Mouse (Mus musculus) thymus, adult 2 months (tissue): Measurements from ENCODE around the gene Camk2b. TPM values are rescaled to one million over a fixed set of nuclear protein-coding genes. Genes with fewer than 3 reads are reported as not detected.

Experiments used
- DNase-seq: peaks from one replicate; pipeline ENCODE4 v3.0.0; 2021
- H3K27ac ChIP-seq: fragments of 200-500 bp; 2 replicates; pipeline ENCODE4 v1.5.1; 2012; ENCODE audit warnings: low read length, control low read depth; ENCODE audit not compliant: control insufficient read depth, insufficient read depth
- H3K27me3 ChIP-seq: fragments of 200-500 bp; 2 replicates; pipeline ENCODE4 v1.6.1; 2012; ENCODE audit warnings: mild to moderate bottlenecking, low read length, moderate library complexity, mixed read lengths; ENCODE audit not compliant: control insufficient read depth, insufficient read depth
- H3K36me3 ChIP-seq: fragments of 200-500 bp; 2 replicates; pipeline ENCODE4 v1.6.1; 2012; ENCODE audit warnings: mild to moderate bottlenecking, low read length, moderate library complexity; ENCODE audit not compliant: control insufficient read depth, insufficient read depth
- H3K4me1 ChIP-seq: fragments of 200-500 bp; replicated peaks from 2 replicates; pipeline ENCODE4 v1.6.1; 2012; ENCODE audit warnings: low read length; ENCODE audit not compliant: control insufficient read depth, insufficient read depth
- H3K4me3 ChIP-seq: fragments of 200-500 bp; 2 replicates; pipeline ENCODE4 v1.5.1; 2012; ENCODE audit warnings: mild to moderate bottlenecking, low read length, control low read depth, moderate library complexity; ENCODE audit not compliant: control insufficient read depth, insufficient read depth
- CTCF ChIP-seq: fragments of 200-500 bp; IDR thresholded peaks from 2 replicates; pipeline ENCODE4 v1.5.1; 2012; ENCODE audit warnings: mild to moderate bottlenecking, control low read depth, low read length, moderate library complexity, borderline replicate concordance; ENCODE audit not compliant: control insufficient read depth, poor library complexity, insufficient read depth; ENCODE audit errors: extremely low read depth
- POLR2A ChIP-seq: fragments of 200-500 bp; IDR thresholded peaks from 2 replicates; pipeline ENCODE4 v1.6.1; 2012; ENCODE audit warnings: mild to moderate bottlenecking, low read length, control low read depth, moderate library complexity; ENCODE audit not compliant: control insufficient read depth, poor library complexity, insufficient read depth; ENCODE audit errors: extremely low read depth
- WGBS: fragments of 180-500 bp; shearing (Covaris S2); methylation state at CpG from one replicate; pipeline ENCODE4 v1.1.7; 2018; 5-methylcytosine and 5-hydroxymethylcytosine counted together
- polyA plus RNA-seq: library from polyadenylated mRNA; depleted of rRNA; stranded (reverse); fragments of >200 nt; gene quantifications from 2 replicates; pipeline ENCODE4 v1.2.3, GENCODE M21; 2012

Gene Camk2b
- polyA plus RNA-seq, 1 experiment: 6.0 TPM

DNA sequence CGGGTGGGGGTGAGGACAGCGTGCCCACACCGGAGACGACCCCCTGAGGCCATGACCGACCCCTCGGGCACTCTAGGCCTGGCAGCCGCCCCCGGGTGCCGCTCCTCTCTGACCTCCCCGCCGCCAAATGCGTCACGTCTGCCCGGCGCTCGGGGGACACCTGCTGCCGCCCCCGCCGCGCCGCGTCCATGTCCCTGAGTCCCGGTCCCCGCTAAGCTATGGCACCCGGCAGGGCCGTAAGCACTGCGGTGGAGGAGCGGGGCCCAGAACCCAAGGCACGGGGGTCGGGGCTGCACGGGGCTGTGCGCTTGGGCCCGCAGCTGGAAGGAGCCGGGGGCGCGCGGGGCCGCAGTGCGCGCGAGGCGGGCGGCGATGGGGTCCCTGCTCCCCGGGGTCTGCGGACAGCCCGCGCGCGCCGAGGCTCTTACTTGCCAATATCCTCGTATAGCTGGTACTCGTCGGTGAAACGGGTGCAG, 1.1 kb downstream of the Camk2b start:
- no peak overlapping the region for H3K27ac ChIP-seq
- DNase-seq: no peak
- H3K4me1 ChIP-seq: no peaks in the 10 kb centered on the region
- no peak for TF ChIP-seq POLR2A
- no peak for TF ChIP-seq CTCF
- H3K36me3 ChIP-seq: no peaks in the 10 kb centered on the region
- 2% methylated on average over 55 of the region's 55 CpGs for WGBS
- no peak overlapping the region for H3K4me3 ChIP-seq
- H3K27me3 ChIP-seq: peaks cover 24% of the 10 kb centered on the region

DNA sequence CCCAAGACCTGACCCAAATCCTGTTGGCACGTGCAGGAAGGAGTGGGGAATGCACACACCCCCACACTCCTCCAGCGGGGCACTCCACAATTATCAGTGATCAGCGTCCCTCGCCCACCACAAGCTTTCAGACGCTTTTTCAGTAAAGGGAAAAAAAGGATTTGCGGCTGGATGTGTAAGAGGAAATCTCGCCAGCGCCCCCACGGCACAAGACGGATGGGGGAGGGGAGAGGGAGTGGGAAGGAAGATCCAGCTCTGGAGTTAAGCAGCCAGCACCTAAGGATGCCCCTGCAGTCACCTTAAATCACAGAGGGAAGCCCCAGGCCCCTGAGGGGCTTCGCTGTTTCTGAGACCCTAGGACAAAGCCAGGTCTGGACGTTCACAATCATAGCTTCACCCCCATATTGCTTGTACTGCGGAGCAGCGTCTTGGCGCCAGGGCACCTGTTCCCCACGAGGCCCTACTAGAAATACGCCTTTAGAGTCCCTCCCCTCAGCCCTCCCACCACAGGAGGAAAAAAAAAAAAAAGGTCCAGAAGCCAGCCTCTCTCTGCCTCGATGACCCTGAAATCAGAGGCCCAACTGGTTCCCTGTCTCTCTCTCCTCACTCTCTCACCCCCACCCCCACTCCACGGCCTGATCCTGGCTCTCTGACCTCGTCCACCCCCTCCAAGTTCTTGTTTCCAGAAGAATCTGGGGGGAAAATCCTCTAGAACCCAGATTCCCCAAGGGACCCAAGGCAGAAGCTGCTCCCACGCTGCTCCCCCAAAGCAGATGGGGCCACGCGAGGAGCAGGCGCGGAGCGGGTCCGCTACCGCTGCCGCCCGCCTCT, 1.7 kb downstream of the Camk2b start:
- no peak for DNase-seq
- Histone ChIP-seq H3K4me1 (no peaks in the 10 kb centered on the region), H3K4me3 (no peak overlapping the region), H3K36me3 (no peaks in the 10 kb centered on the region), H3K27ac (no peak overlapping the region), H3K27me3 (peaks cover 24% of the 10 kb centered on the region)
- 13% methylated on average over 30 of the region's 30 CpGs for WGBS
- no peak for TF ChIP-seq CTCF
- no peak for TF ChIP-seq POLR2A

DNA sequence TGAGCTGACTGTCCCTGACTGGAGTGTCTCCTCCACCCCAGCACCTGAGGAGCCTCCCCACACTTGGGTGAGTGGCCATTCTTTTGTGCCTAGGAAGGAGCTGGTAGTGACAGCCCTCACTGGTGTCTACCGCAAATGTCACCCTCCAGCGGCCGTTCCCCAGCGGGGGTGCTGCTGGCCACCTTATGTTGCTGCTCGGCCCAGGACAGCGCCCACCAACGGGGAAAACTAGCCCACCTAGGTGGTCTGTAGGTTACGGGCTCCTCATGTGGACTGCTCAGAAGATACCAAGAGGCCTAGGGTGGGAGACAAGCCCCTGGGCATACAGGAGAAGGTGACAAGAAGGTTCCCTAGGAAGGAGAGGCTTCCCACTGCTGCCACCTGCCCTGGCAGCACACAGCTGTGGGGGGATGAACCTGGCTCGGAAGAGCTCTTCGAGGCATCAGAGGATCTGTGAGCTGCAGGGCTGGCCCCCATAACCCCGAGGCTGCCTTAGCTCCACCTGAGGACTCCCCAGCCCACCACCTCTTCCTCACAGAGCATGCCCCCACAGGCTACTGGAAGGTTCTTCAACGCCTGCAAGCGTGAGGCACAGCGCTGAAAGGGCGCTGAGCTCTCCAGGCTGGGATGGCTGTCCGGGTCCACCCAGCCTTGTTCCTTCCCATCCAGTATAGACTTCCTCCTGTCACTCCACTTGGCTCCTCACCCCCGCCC, 2.5 kb downstream of the Camk2b start:
- no peaks in the 10 kb centered on the region for H3K4me1 ChIP-seq
- DNase-seq: no peak
- H3K36me3 ChIP-seq: no peaks in the 10 kb centered on the region
- no peak for TF ChIP-seq CTCF
- TF ChIP-seq POLR2A: no peak
- peaks cover 24% of the 10 kb centered on the region for H3K27me3 ChIP-seq
- no peak overlapping the region for H3K4me3 ChIP-seq
- H3K27ac ChIP-seq: no peak overlapping the region
- 42% methylated on average over 17 of the region's 17 CpGs for WGBS

DNA sequence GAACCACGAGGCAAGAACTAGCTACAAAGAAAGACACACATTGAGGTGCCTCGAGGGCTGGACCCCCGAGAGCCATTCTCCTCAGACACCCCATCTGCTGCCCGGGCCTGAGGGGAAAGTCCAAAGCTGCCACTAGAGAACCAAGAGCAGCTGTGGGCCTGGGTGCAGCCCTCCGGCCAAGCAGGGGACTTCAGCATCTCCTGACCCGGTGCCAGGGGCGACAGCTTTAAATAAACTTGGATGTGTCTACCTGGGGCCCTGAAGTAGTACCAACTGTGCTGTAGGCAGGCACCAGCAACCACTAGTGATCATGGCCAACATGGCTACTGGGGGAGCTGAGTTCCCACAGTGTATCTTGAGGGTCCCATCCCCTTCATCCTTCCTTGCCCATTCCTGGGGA, 3.1 kb downstream of the Camk2b start:
- no peaks in the 10 kb centered on the region for H3K4me1 ChIP-seq
- WGBS: 89% methylated on average over 7 of the region's 7 CpGs
- DNase-seq: no peak
- no peaks in the 10 kb centered on the region for H3K36me3 ChIP-seq
- H3K4me3 ChIP-seq: no peak overlapping the region
- TF ChIP-seq POLR2A (no peak), CTCF (no peak)
- H3K27ac ChIP-seq: no peak overlapping the region
- H3K27me3 ChIP-seq: peaks cover 24% of the 10 kb centered on the region

DNA sequence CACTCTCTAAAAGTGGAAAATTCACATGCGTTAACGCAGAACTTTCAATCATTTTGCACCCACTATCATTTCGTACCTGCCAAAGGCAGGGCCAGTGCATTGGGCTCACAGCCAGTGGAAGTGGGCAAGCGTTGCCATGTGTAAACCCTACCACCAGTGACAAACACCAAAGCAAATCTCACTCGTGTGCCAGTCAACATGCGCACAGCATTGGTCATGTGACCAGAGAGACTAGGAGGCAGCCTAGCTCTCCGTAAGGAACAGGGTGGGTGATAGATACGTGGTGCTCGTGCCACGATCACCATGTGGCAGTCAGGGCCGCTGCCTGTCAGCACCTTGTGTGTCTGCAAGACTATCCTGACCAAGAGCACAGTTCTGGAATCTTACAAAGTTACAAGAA, 3.8 kb downstream of the Camk2b start:
- H3K36me3 ChIP-seq: no peaks in the 10 kb centered on the region
- no peak for TF ChIP-seq POLR2A
- TF ChIP-seq CTCF: no peak
- H3K4me3 ChIP-seq: no peak overlapping the region
- no peaks in the 10 kb centered on the region for H3K4me1 ChIP-seq
- H3K27me3 ChIP-seq: peaks cover 24% of the 10 kb centered on the region
- 93% methylated on average over 11 of the region's 11 CpGs for WGBS
- no peak overlapping the region for H3K27ac ChIP-seq
- no peak for DNase-seq

DNA sequence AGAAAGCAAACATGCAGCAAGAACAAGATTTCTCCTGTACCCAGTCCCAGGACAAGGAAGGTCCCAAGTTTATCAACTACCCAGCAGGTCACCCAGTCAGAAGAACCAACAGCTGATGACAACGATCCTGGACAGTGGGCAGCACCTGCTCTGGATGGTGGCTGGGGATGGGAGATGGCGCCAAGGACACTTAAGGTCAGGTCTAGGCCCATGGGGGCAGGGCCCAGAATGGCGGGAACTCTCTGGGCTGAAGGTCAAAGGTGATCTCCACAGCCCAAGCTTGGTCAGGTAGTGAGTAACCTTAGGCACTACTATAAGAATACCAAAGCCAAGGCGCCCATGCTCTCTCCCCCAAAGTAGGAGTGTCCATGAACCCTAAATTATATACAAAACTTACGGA, 4.3 kb downstream of the Camk2b start:
- TF ChIP-seq POLR2A (no peak), CTCF (no peak)

More for the DNA sequence above, 4.3 kb downstream of the Camk2b start:
- no peak overlapping the region for H3K4me3 ChIP-seq
- H3K4me1 ChIP-seq: no peaks in the 10 kb centered on the region
- peaks cover 20% of the 10 kb centered on the region for H3K27me3 ChIP-seq
- 89% methylated on average over 5 of the region's 5 CpGs for WGBS
- no peak overlapping the region for H3K27ac ChIP-seq
- H3K36me3 ChIP-seq: no peaks in the 10 kb centered on the region
- DNase-seq: no peak
